Mouse (Mus musculus) ovary, adult 18-20 months (tissue): ENCODE measurements around the gene Fbxl17.

Source experiments
- DNase-seq: peaks from one replicate; pipeline ENCODE4 v3.0.0; 2022; ENCODE audit warnings: low spot score, mixed read lengths

Fbxl17 gene

DNA sequence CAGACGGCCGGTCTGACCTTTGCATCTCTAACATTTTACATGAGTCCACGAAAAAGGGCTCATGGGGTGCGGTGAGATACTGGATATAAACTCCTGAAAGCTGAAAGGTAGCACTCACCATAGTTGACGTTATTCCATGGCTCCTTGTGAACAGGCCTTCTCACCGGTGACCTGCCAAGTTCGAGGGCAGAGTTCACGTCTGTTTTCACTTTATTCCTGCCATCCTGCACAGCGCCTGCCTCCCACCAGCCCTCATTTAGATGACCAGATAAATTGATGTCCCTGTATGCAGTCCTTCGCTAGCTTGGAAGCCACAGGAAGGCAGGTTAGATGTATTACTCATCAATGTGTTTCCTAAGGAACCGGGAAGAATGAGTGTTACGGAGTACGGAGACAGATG, 454.5 kb downstream of the Fbxl17 start:
- DNase-seq = no peak

- no peak for DNase-seq
These were observed 456.7 kb downstream of the Fbxl17 start for GRCm38 (mm10) chr17:63043046-63043675.

DNA sequence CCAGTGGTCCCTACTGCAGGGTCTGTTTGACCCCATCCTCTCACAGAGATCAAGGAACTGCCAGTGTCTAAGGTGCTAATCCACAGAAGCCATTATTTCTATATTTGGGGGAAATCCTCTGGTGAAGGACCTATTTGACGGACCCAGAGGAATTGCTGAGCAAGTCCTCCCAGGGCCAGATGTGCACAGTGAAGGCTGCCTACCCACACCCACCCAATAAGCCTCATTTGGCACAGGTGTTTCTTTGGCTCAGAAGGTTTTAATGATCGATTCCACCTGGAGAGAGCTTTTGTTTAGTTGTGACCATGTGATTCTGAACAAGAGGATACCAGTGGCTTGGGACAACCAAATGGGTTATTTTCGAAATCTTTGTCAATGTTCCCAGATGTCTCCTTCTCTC, 462.3 kb downstream of the Fbxl17 start:
- no peak for DNase-seq

- DNase-seq = no peak
These were observed 466.7 kb downstream of the Fbxl17 start for GRCm38 (mm10) chr17:63033141-63033540.

DNA sequence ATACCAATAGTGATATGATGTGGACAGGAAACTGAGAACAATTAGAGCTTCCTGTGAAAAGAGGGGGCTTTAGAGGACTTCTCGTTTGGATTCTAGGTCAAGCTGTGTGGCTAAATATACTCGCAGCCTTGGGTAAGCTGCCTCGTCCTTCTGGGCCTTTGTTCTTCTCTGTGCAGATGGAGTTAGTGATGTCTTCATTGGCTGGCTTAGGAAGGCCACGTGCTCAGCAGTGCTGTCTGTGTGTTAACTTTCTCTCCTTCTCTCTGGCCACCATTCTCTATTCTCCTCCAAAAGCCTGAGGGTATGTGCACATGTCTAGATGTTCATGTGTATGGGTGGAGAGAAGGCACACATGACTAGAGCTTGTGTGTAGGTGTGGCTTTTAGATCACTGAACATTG, 470.7 kb downstream of the Fbxl17 start:
- no peak for DNase-seq

DNA sequence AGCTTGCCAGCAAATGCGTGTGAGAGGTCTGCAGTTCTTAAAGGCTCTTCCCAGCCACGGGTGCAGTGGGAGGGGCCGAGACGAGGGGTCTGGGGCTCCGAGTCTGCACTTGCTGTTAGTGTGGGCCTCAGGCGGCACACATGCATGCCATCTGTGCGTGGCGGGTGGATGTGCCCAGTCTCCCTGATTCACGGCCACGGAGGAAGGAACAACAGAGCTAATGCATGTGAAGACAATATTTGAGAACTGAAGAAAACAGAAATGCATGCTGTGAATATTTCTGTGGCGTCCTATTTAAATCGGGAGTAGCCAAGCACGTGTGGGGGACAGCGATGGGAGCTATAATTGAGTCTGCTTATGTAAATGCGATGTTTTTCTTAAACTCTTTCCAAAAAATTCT, 474.6 kb downstream of the Fbxl17 start:
- DNase-seq = no peak

DNA sequence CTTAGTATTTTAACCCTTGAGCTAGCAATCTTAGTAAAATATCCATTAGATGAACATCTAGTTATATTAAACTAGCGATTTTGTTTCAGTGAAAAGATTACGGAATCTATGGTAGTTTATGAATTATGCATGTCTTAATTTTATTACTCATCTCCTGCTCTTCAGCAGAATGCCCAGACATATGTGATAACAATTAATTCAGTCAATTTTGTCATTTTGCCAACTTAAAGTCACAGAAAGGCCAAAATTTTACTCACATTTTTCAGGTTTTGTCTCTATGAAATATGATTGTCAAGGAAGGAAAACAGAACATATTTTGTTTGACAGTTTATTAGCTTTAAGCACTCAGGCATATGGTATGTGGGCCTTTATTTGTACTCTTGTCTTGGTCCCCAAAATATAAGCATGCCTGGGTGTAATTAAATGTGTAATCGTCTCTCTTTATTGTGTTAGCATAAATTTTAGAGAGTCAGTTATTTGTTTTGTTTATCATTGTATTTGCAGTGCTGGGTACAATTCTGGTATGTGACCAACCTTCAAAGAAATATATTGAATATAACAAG, 482.1 kb downstream of the Fbxl17 start:
- DNase-seq = no peak

- DNase-seq = no peak
These were observed 487.3 kb downstream of the Fbxl17 start for GRCm38 (mm10) chr17:63012571-63012923.

DNA sequence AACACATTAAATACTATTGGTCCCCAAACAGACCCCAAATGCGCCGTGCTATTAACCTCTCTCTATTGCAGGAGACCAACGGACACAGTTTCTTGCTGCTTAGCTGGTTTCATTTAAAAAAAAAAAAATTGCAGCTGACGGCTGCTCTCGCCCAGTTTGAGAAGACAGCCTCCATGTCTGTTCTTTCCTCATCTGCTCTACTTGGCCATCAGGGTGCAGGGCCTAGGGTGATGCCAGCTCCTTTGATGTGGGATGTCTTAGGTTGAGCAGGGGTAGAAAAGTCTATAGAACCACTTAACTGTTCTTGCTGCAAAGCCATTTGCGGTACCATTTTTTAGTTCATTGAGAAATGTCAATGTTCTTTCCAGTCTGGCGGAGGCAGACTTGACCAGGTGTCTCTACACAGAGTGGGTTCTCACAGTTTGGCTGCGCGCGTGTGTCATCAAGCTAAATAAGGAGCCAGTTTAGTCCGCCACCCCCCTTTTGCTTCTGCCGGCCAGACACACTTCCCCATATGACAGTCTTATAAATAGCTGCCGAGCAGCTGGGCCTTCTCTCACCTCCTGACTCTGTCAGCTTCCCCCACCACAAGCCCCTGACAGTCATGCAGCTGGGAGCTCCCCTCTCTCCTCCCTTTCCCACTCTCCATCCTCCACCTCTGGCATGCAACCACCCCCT, 487.8 kb downstream of the Fbxl17 start:
- DNase-seq = no peak

DNA sequence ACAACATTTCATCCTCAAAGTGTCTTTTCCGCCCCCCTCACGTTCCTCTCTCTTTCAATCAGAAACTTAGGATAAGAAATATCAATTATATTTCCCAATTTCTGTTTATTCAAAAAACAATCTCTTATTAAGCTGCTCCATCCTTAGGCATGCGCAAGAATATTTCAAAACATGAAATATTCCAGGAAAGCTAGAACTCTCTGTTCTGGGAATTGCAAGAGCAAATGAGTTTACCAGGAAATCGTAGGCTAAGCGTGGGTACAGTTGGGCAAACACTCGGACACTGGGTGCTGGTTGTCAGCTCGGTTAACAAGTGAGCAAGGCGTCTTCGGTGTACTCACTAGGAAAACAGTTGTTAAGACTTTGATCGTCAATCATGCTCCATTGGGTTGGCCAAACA, 489.0 kb downstream of the Fbxl17 start:
- no peak for DNase-seq

DNA sequence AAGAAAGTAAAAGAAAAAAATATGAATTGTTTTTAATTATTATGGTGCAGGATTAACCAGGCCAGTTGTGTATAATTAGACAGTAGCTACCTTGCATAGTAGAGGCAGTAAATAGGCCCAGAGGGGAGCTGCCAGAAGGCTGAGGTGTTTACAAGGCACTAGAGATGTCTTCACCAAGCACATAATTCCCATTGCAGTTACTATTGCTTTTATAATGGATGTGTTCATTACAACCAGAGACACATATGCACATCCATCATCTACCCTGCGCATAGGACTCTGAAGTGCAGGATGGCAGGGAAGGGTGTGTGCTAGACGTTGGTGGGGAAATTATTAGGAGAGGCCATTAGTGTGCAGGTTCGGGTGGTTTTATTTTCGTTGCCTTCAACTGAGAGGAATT, 491.0 kb downstream of the Fbxl17 start:
- no peak for DNase-seq

DNA sequence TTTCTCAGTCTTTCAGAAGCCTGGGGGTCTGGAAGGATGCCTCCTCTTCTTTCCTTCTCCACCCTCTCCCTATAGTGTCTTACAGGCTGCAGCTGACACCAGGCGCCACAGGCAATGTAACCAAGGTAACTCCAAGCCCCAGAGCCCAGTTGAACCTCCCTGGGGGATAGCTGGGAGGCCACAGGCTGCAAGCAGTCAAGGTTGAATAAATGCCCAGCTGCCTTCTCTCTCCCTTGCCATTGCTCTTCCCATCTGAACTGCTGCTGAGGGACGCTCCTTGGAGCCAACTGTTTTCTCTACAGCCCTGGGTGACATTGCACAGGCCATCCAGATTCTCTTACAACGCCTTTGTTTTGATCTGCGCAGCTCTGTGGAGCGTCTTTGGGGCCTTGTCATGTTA, 491.5 kb downstream of the Fbxl17 start:
- DNase-seq = no peak

DNA sequence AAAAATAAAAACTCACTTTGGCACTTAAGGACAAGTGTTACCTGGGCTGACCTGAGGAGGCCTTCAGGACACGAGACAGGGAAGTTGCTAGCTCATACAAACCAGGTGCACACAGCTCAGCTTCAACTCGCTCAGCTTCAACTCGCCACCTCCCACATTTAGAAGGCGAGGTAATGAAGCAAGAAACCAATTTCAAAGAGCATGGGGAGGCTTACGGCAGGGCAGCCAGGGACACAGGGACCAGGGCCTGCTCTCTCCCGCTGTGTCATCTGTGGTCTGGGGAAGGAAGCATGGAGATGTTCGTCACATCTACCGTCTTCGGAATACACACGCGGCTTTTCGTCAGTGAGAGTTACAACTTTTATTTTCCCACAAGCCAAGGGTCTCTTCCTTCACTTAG, 491.9 kb downstream of the Fbxl17 start:
- DNase-seq = no peak
